Mouse (Mus musculus): ENCODE results near the gene Gm14151. TPM values are rescaled to one million over a fixed set of nuclear protein-coding genes. Genes with fewer than 3 reads are reported as not detected.

Gene Gm14151
- polyA plus RNA-seq, 1 experiment: 55.6 TPM

GRCm38 (mm10) chr2:151037876-151038552 is 54.1 kb downstream of the Gm14151 start:
- no peaks in the 10 kb centered on the region for H3K36me3 ChIP-seq (ENCODE audit: control insufficient read depth, insufficient read depth, low read length)
- H3K4me1 ChIP-seq (ENCODE audit: control insufficient read depth, insufficient read depth, low read length): peaks cover 10% of the 10 kb centered on the region
- TF ChIP-seq POLR2A (IDR thresholded peaks at IDR 0.05; ENCODE audit: control insufficient read depth, low read depth, low read length) (no peak), CTCF (IDR thresholded peaks at IDR 0.05; ENCODE audit: control insufficient read depth, insufficient read depth, insufficient replicate concordance, low read depth, low read length) (no peak)
- no peaks in the 10 kb centered on the region for H3K27me3 ChIP-seq (ENCODE audit: control insufficient read depth, insufficient read depth, low read length)
- no peak overlapping the region for H3K27ac ChIP-seq (ENCODE audit: control insufficient read depth, insufficient read depth, low read depth, low read length)
- no peak overlapping the region for H3K4me3 ChIP-seq (ENCODE audit: control insufficient read depth, low read depth, low read length)

- Histone ChIP-seq H3K27ac (ENCODE audit: control insufficient read depth, insufficient read depth, low read depth, low read length) (no peak overlapping the region), H3K27me3 (ENCODE audit: control insufficient read depth, insufficient read depth, low read length) (no peaks in the 10 kb centered on the region)
Observed at GRCm38 (mm10) chr2:151037292-151037691, 54.9 kb downstream of the Gm14151 start.

More at GRCm38 (mm10) chr2:151037292-151037691, 54.9 kb downstream of the Gm14151 start:
- TF ChIP-seq CTCF (IDR thresholded peaks at IDR 0.05; ENCODE audit: control insufficient read depth, insufficient read depth, insufficient replicate concordance, low read depth, low read length) (no peak), POLR2A (IDR thresholded peaks at IDR 0.05; ENCODE audit: control insufficient read depth, low read depth, low read length) (no peak)
- no peaks in the 10 kb centered on the region for H3K36me3 ChIP-seq (ENCODE audit: control insufficient read depth, insufficient read depth, low read length)
- H3K4me3 ChIP-seq (ENCODE audit: control insufficient read depth, low read depth, low read length): no peak overlapping the region
- peaks cover 10% of the 10 kb centered on the region for H3K4me1 ChIP-seq (ENCODE audit: control insufficient read depth, insufficient read depth, low read length)

Other genes with a start within 250 kb of the Gm14151 start
- gene Abhd12, start 187.6 kb downstream of the Gm14151 start, polyA plus RNA-seq (2012; rRNA removed): 49.2 and 55.6 TPM in 2 replicates
- 12.8 and 14.0 TPM in 2 replicates for gene Gins1, start 186.9 kb downstream of the Gm14151 start, polyA plus RNA-seq (2012; rRNA removed)
- 19.7 and 20.2 TPM in 2 replicates for gene Ninl, start 53.0 kb downstream of the Gm14151 start, polyA plus RNA-seq (2012; rRNA removed)
- gene Nanp, start 53.0 kb downstream of the Gm14151 start, polyA plus RNA-seq (2012; rRNA removed): 0.81 and 1.4 TPM in 2 replicates
- gene Gm14147, start 5.9 kb upstream of the Gm14151 start, polyA plus RNA-seq (2012; rRNA removed): 60.9 and 84.0 TPM in 2 replicates